Mouse (Mus musculus): ENCODE measurements around the gene Scyl1. TPM values are rescaled to one million over a fixed set of nuclear protein-coding genes. Genes with fewer than 3 reads are reported as not detected.
A peak's percentile ranks its signal among the peaks of the same experiment; 100 is the strongest.

Scyl1 gene
- polyA plus RNA-seq, 1 experiment from 2014 or later, result 69.2 TPM

GRCm38 (mm10) chr19:5713255-5713654, 58.0 kb downstream of the Scyl1 start:
- Histone ChIP-seq H3K4me1 (replicated peaks; ENCODE audit: control insufficient read depth, insufficient read depth, low read length) (peaks cover 19% of the 10 kb centered on the region), H3K27me3 (replicated peaks; ENCODE audit: control insufficient read depth, insufficient read depth, low read length) (no peaks in the 10 kb centered on the region), H3K4me3 (ENCODE audit: low read depth, low read length) (no peak overlapping the region), H3K9me3 (ENCODE audit: control insufficient read depth, low read length) (no peaks in the 10 kb centered on the region), H3K27ac (ENCODE audit: low read depth) (peak overlapping the region; percentile 36; the same call in 1 of the 2 replicates), H3K4me2 (ENCODE audit: low read length) (no peak overlapping the region), H3K36me3 (ENCODE audit: control insufficient read depth, insufficient read depth, low read length) (peaks cover 55% of the 10 kb centered on the region), H3K9ac (ENCODE audit: low read length) (no peak overlapping the region)
- WGBS, result 81% methylated on average over 5 of the region's 5 CpGs
- DNase-seq (ENCODE audit: low spot score) (no peak), ATAC-seq (replicated peaks; ENCODE audit: low FRiP score, low TSS enrichment, low read depth) (no peak)

GRCm38 (mm10) chr19:5711907-5712460, 59.2 kb downstream of the Scyl1 start:
- no peak overlapping the region for H3K4me3 ChIP-seq (ENCODE audit: low read depth, low read length)
- no peaks in the 10 kb centered on the region for H3K9me3 ChIP-seq (ENCODE audit: control insufficient read depth, low read length)
- peaks cover 19% of the 10 kb centered on the region for H3K4me1 ChIP-seq (replicated peaks; ENCODE audit: control insufficient read depth, insufficient read depth, low read length)
- DNase-seq (ENCODE audit: low spot score), result no peak
- H3K9ac ChIP-seq (ENCODE audit: low read length), result no peak overlapping the region
- H3K27ac ChIP-seq (ENCODE audit: low read depth), result no peak overlapping the region
- ATAC-seq (replicated peaks; ENCODE audit: low FRiP score, low TSS enrichment, low read depth), result no peak
- peaks cover 65% of the 10 kb centered on the region for H3K36me3 ChIP-seq (ENCODE audit: control insufficient read depth, insufficient read depth, low read length)
- H3K4me2 ChIP-seq (ENCODE audit: low read length), result no peak overlapping the region
- no peaks in the 10 kb centered on the region for H3K27me3 ChIP-seq (replicated peaks; ENCODE audit: control insufficient read depth, insufficient read depth, low read length)
- WGBS, result 90% methylated on average over 14 of the region's 14 CpGs

- no peaks in the 10 kb centered on the region for H3K27me3 ChIP-seq (replicated peaks; ENCODE audit: control insufficient read depth, insufficient read depth, low read length)
- no peak overlapping the region for H3K4me2 ChIP-seq (ENCODE audit: low read length)
- DNase-seq (ENCODE audit: low spot score) (peak; percentile 72), ATAC-seq (replicated peaks; ENCODE audit: low FRiP score, low TSS enrichment, low read depth) (no peak)
- WGBS, result 21% methylated on average over 3 of the region's 3 CpGs
- peaks cover 17% of the 10 kb centered on the region for H3K4me1 ChIP-seq (replicated peaks; ENCODE audit: control insufficient read depth, insufficient read depth, low read length)
- H3K36me3 ChIP-seq (ENCODE audit: control insufficient read depth, insufficient read depth, low read length), result peaks cover 65% of the 10 kb centered on the region
- no peaks in the 10 kb centered on the region for H3K9me3 ChIP-seq (ENCODE audit: control insufficient read depth, low read length)
- no peak overlapping the region for H3K27ac ChIP-seq (ENCODE audit: low read depth)
- H3K4me3 ChIP-seq (ENCODE audit: low read depth, low read length), result no peak overlapping the region
- no peak overlapping the region for H3K9ac ChIP-seq (ENCODE audit: low read length)
Measured at GRCm38 (mm10) chr19:5711218-5711617, 60.0 kb downstream of the Scyl1 start.

DNA sequence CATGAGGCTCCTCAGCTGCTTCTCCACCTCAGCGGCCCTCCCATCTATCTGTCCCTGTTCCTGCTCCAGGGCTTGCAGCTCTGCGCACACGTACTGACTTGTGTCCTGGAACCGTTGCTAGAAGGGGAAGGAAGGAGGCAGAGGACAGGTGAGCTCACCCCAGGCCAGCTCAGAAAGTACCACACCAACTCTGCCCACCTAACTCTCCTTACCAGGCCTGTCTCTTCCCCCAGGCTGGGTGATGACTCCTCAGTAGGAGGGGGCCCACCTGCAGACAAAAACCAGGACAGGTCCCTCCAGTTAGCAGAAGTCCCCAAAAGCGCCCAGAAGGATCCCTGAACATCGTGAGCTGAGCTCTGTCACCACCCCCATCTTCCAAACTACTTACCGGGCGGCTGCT, 60.6 kb downstream of the Scyl1 start:
- Histone ChIP-seq H3K4me3 (ENCODE audit: low read depth, low read length) (no peak overlapping the region), H3K4me1 (replicated peaks; ENCODE audit: control insufficient read depth, insufficient read depth, low read length) (peaks cover 17% of the 10 kb centered on the region), H3K4me2 (ENCODE audit: low read length) (no peak overlapping the region), H3K9me3 (ENCODE audit: control insufficient read depth, low read length) (no peaks in the 10 kb centered on the region), H3K27me3 (replicated peaks; ENCODE audit: control insufficient read depth, insufficient read depth, low read length) (no peaks in the 10 kb centered on the region), H3K9ac (ENCODE audit: low read length) (no peak overlapping the region), H3K27ac (ENCODE audit: low read depth) (no peak overlapping the region), H3K36me3 (ENCODE audit: control insufficient read depth, insufficient read depth, low read length) (peaks cover 64% of the 10 kb centered on the region)
- DNase-seq (ENCODE audit: low spot score) (no peak), ATAC-seq (replicated peaks; ENCODE audit: low FRiP score, low TSS enrichment, low read depth) (no peak)
- 94% methylated on average over 8 of the region's 8 CpGs for WGBS

DNA sequence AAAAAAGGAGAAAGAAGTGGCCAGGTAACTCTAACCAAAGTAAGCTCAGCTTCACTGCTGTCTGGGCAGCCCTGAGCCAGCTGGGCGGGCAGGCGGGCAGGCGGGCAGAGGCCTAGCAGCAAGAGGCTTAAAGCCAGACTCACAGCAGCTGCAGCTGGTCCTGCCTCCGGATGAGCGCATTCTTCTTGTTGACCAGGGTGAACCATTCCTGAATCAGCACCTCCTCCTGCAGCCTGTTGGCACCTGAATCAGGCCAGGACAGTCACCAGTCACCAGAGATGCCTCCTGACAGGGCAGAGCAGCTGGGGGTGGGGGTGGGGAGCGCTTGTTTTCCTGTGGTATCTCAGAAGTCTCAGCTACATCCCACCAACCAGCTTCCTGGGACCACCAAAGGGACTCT, 61.2 kb downstream of the Scyl1 start:
- ATAC-seq (replicated peaks; ENCODE audit: low FRiP score, low TSS enrichment, low read depth) (no peak), DNase-seq (ENCODE audit: low spot score) (no peak)
- H3K27me3 ChIP-seq (replicated peaks; ENCODE audit: control insufficient read depth, insufficient read depth, low read length), result no peaks in the 10 kb centered on the region
- H3K36me3 ChIP-seq (ENCODE audit: control insufficient read depth, insufficient read depth, low read length), result peaks cover 59% of the 10 kb centered on the region
- peaks cover 19% of the 10 kb centered on the region for H3K4me1 ChIP-seq (replicated peaks; ENCODE audit: control insufficient read depth, insufficient read depth, low read length)
- H3K4me2 ChIP-seq (ENCODE audit: low read length), result no peak overlapping the region
- no peak overlapping the region for H3K4me3 ChIP-seq (ENCODE audit: low read depth, low read length)
- no peak overlapping the region for H3K9ac ChIP-seq (ENCODE audit: low read length)
- no peak overlapping the region for H3K27ac ChIP-seq (ENCODE audit: low read depth)
- 92% methylated on average over 6 of the region's 6 CpGs for WGBS
- no peaks in the 10 kb centered on the region for H3K9me3 ChIP-seq (ENCODE audit: control insufficient read depth, low read length)

Other genes starting within 250 kb of the Scyl1 start
- 17.5 and 18.6 TPM in 2 replicates for gene Ovol1, start 210.8 kb downstream of the Scyl1 start, polyA plus RNA-seq (2014; fragmentation: Nextera tagmentation; extraction: Ambion mirVana)
- gene Ap5b1, start 203.4 kb downstream of the Scyl1 start, polyA plus RNA-seq (2014; fragmentation: Nextera tagmentation; extraction: Ambion mirVana), result 6.1 and 6.5 TPM in 2 replicates
- gene Rnaseh2c, start 169.5 kb downstream of the Scyl1 start, polyA plus RNA-seq (2014; fragmentation: Nextera tagmentation; extraction: Ambion mirVana), result 124 and 131 TPM in 2 replicates
- gene Kat5, start 161.2 kb downstream of the Scyl1 start, polyA plus RNA-seq (2014; fragmentation: Nextera tagmentation; extraction: Ambion mirVana), result 31.8 and 33.3 TPM in 2 replicates
- 46.7 and 51.2 TPM in 2 replicates for gene Rela, start 133.9 kb downstream of the Scyl1 start, polyA plus RNA-seq (2014; fragmentation: Nextera tagmentation; extraction: Ambion mirVana)
- gene Sipa1, start 107.7 kb downstream of the Scyl1 start, polyA plus RNA-seq (2014; fragmentation: Nextera tagmentation; extraction: Ambion mirVana), result 18.0 and 21.7 TPM in 2 replicates
- gene Map3k11, start 82.7 kb downstream of the Scyl1 start, polyA plus RNA-seq (2014; fragmentation: Nextera tagmentation; extraction: Ambion mirVana), result 23.2 and 28.8 TPM in 2 replicates
- 27.6 and 30.8 TPM in 2 replicates for gene Pcnx3, start 82.5 kb downstream of the Scyl1 start, polyA plus RNA-seq (2014; fragmentation: Nextera tagmentation; extraction: Ambion mirVana)
- gene Kcnk7, start 67.1 kb downstream of the Scyl1 start, polyA plus RNA-seq (2014; fragmentation: Nextera tagmentation; extraction: Ambion mirVana), result 0.30 and 0.45 TPM in 2 replicates
- 29.6 and 33.6 TPM in 2 replicates for gene Ehbp1l1, start 45.1 kb downstream of the Scyl1 start, polyA plus RNA-seq (2014; fragmentation: Nextera tagmentation; extraction: Ambion mirVana)
- 85.8 and 95.7 TPM in 2 replicates for gene Fam89b, start 41.8 kb downstream of the Scyl1 start, polyA plus RNA-seq (2014; fragmentation: Nextera tagmentation; extraction: Ambion mirVana)
- 30.1 and 36.0 TPM in 2 replicates for gene Ltbp3, start 30.5 kb downstream of the Scyl1 start, polyA plus RNA-seq (2014; fragmentation: Nextera tagmentation; extraction: Ambion mirVana)
- 18.2 and 18.9 TPM in 2 replicates for gene Frmd8, start 103.9 kb upstream of the Scyl1 start, polyA plus RNA-seq (2014; fragmentation: Nextera tagmentation; extraction: Ambion mirVana)
- 2.1 and 2.5 TPM in 2 replicates for gene Slc25a45, start 106.4 kb upstream of the Scyl1 start, polyA plus RNA-seq (2014; fragmentation: Nextera tagmentation; extraction: Ambion mirVana)
- gene Tigd3, start 122.7 kb upstream of the Scyl1 start, polyA plus RNA-seq (2014; fragmentation: Nextera tagmentation; extraction: Ambion mirVana), result 2.0 and 2.1 TPM in 2 replicates
- gene Dpf2, start 141.6 kb upstream of the Scyl1 start, polyA plus RNA-seq (2014; fragmentation: Nextera tagmentation; extraction: Ambion mirVana), result 131 and 145 TPM in 2 replicates
- 7.0 and 9.3 TPM in 2 replicates for gene Cdc42ep2, start 153.4 kb upstream of the Scyl1 start, polyA plus RNA-seq (2014; fragmentation: Nextera tagmentation; extraction: Ambion mirVana)
- gene Pola2, start 192.8 kb upstream of the Scyl1 start, polyA plus RNA-seq (2014; fragmentation: Nextera tagmentation; extraction: Ambion mirVana), result 84.4 and 87.9 TPM in 2 replicates
- not detected in 2 replicates for gene Slc22a20, start 214.7 kb upstream of the Scyl1 start, polyA plus RNA-seq (2014; fragmentation: Nextera tagmentation; extraction: Ambion mirVana)
- gene Capn1, start 244.5 kb upstream of the Scyl1 start, polyA plus RNA-seq (2014; fragmentation: Nextera tagmentation; extraction: Ambion mirVana), result 9.4 and 10.1 TPM in 2 replicates

Measured in intestine, embryonic 14.5 days (tissue).